Mouse (Mus musculus): Measurements from ENCODE around the gene Chrna4.

Gene Chrna4

GRCm38 (mm10) chr2:181043437-181043836, at the start of gene Chrna4:
Chrna4 (minus strand) TSS chr2:181043546.
- no peak for DNase-seq (ENCODE audit: low read depth)

- DNase-seq (ENCODE audit: low read depth), result no peak
Observed at GRCm38 (mm10) chr2:181090123-181090522, 46.8 kb upstream of the Chrna4 start.

DNA sequence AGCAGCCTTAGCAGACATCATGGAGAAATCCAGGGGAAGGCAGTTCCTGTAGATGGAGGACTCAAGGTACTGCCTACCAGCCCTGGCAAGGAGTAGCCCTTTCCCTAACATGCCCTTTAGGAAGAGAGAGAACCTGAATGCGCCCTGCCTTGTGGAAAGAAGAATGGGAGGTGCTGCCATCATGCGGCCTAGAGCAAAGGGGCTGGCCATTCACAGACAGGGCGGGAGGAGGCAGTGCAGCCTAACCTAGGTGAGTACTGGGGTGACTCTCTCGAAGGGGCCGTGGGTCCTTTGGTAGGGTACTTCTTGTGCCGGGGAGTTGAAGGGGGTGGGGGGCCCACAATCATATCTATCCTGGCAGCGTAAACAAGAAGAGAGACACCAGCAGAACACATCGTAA, 41.7 kb upstream of the Chrna4 start:
- no peak for DNase-seq (ENCODE audit: low read depth)

DNA sequence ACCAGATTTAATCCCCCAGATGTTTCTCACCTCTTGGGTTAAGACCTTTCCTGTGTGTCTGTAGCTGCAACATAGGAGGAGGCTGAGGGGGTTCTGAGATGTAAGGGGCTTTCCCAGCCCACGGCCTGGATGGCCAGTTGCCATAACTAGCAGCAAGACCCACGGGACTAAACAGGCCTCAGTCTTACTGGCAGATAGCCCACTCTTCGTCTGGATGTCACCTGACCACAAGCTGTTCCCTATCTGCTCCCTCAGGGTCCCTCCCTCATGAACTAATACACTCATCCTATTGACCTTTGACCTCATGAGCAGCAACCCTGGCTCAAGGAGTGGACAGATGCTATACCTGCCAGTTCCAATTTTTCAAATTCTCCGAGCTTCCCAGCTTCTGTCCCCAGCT, 40.6 kb upstream of the Chrna4 start:
- DNase-seq (ENCODE audit: low read depth), result no peak

DNA sequence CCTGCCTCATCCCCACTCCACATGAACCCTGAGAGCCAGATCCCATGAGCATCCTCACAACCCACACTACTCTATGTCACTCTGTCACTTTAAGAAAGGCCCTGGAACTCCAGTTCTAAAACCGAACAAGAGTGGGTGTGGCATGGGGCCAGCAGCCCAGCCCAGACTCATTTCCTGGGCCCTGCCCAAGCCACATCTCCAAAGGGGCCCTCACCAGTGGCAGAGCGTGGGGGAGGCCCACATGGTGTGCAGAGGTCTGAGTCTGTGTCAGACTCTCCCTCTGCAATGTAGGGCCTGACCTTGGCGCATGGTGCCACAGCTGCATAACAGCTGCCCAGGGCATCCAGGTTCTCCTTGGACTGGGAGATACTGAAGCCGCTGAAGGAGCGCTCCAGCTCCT, 37.5 kb upstream of the Chrna4 start:
- peak; percentile 30 for DNase-seq (ENCODE audit: low read depth)

DNA sequence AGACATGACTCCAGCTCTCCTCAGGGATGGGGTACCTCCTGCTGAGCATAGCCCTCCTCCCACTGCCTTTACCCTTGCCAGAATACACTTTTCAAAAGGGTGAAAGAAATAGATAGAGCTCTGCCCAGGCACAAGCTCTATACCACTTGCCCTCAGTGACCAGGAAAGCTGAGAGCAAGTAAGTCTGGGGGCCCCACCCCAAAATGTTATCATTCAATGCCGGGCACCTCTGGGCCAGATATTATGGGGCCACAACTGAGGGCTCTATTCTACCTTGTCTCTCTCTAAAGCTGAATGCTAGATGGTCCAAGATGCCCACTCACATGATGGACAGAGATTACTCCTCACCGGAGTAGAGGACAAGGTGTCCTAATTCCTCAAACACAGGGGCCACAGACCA, 36.2 kb upstream of the Chrna4 start:
- peak; percentile 34 for DNase-seq (ENCODE audit: low read depth)

DNA sequence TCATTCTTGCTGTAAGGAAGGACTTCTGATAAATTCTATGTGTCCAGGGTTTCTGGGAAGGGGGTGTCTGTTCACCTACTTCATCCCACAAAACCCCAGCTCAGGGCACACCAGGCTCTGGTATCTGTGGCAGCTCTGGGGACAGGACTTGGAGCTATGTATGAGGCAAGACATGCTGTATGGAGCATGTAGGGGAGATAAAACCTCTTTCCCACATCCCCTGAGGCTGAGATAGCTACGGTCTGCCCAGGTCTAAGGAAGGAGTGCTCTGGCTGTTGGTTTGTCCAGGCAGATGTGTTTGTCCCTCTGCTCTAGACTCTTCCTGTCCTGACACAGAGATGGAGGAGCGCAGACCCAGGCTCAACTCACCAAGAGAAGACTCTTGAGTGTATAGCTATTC, 35.6 kb upstream of the Chrna4 start:
- no peak for DNase-seq (ENCODE audit: low read depth)

DNA sequence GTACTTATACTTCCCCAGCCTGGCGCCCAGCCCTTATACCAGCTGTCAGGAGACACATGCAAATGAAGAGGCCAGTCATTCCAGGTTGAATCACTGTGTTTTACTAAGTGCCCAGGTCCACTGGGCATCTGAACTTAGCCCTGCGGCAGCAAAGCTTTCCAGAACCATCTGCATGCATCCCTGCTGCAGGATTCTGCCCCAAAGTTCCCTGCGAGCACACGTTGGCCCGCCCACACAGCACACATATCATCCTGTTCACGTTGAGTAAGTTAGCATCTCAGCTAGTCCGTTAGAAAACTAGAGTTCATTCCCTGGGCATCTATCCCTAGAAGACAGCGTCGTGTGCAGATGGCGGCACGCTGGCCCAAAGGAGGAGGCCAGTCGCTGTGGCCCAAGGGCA, 32.2 kb upstream of the Chrna4 start:
- DNase-seq (ENCODE audit: low read depth), result no peak

DNA sequence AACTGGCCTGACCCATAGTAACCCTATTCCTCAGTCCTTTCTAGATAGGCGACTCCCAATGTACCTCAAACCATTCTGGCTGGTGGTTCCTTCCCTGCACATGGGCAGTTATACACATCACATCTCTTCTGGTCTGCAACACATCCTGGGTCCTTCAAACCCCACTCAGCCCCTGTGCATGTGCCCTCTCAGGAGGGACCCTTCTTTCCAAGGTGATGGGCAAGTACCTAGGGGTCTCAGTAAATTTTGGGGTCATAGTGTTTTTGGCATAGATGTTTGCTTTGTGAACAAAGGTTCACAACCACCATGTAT, 29.0 kb upstream of the Chrna4 start:
- DNase-seq (ENCODE audit: low read depth), result no peak

GRCm38 (mm10) chr2:181071706-181072402, 28.5 kb upstream of the Chrna4 start:
- DNase-seq (ENCODE audit: low read depth), result peak; percentile 71

GRCm38 (mm10) chr2:181070136-181070535, 26.8 kb upstream of the Chrna4 start:
- DNase-seq (ENCODE audit: low read depth), result no peak

DNA sequence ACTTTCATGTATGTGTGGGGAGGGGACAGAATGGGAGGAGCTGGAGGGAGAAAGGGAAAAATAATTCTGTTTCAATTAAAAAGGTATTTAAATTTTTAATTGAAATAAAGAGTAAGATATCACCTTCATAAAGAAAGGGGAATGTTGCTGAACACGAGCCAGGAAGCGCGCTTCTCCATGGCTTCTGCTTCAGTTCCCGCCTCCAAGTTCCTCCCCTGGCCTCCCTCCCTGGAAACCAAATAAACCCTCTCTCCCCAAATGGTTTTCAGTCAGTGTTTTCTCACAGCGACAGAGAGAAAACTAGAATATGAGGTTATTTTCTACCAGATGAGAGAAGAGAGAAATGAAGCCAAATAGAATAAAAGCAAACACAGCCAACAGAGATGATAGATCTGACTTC, 25.2 kb upstream of the Chrna4 start:
- no peak for DNase-seq (ENCODE audit: low read depth)

DNA sequence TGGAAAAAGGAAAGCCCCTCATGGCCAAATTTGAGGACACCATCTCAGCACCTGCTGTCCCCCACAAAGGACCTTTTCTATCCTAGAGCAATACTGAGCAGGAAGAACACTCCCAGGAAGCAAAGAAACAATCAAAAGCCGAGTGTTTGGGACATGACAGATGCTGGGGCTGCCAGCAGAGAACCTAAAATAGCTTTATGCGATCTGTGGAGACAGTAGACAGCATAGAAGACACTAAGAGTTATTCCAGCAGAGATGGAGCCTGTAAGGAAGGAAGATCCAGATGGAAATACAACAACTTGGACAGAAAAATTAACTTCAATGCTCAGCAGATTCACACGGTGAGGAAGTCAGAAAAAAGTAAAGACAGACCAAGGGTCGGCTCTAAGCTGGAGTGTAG, 22.5 kb upstream of the Chrna4 start:
- DNase-seq (ENCODE audit: low read depth), result no peak

- DNase-seq (ENCODE audit: low read depth), result peak; percentile 49
Observed at GRCm38 (mm10) chr2:181060127-181060526, 16.8 kb upstream of the Chrna4 start.

DNA sequence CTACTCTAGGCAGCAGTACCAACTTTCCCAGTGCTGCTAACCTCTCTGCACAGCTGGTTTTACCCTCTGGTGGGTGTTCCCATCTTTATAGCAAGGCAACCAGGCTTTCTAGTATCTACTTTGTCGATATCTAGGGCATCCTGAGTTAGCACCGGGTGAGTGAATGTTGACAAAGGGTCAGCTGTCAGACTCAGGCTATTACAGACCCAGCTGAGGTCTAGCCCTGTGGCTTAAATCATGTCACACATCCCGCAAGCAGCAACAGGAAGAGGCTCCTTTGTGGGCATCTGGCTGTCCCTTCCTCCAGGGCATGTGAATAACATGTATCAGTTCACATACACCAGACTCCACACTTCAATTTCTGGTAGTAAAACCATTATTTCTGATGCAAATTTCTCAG, 14.8 kb upstream of the Chrna4 start:
- DNase-seq (ENCODE audit: low read depth), result no peak

- DNase-seq (ENCODE audit: low read depth), result no peak
Observed at GRCm38 (mm10) chr2:181057341-181057740, 14.0 kb upstream of the Chrna4 start.

DNA sequence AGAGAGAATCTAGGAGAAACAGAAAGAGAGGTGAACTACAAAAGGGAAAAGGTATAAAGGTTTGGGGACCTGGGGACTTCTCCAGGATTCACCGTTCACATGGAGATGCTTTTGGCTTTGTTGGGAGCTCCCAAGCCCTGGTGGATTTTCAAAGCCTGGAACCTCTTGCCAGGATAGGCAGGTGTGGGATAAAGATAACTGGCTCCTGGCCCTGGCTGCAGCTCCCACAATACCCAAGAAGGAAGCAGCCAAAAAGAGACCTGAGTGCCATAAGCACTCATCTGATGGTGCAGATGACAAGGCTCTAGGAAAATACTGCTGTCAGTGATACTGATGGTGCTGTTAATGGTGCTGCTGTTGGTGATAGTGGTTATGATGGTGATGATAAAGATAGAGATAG, 8.8 kb upstream of the Chrna4 start:
- DNase-seq (ENCODE audit: low read depth), result no peak

- DNase-seq (ENCODE audit: low read depth), result no peak
Observed at GRCm38 (mm10) chr2:181048986-181049385, 5.6 kb upstream of the Chrna4 start.

DNA sequence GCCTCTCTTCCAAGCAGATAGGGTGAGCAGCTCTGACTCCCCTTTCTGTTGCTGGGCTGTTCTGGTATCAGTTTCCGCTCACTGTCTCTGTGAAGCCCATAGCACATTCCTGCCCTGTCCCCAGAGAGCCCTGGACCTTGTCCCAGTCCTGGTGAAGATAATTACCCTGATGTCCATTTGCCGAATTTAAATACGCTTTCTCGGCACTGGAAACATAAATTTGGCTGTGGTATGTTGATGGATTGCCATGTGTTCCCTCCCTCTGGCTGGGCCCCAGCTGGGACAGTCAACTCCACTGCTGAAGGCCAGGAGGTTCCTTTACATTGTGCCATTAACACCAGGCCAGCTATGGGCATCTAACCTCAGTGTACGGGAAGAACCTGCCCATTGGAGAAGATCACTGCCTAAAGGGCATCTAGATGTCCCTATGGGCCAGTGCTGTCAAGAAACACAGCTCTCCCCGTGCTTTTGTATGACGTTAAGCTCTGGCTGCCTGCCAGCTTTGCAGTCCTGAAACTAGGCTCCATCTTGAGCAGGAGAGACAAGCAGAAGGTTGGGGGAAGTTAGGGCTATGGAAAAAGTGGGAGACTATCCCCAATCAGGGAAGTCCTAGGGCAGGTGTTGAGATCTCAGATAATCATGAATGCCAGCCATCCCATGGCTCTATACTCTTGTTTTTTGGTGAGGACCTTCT, 5.1 kb upstream of the Chrna4 start:
- no peak for DNase-seq (ENCODE audit: low read depth)

- DNase-seq (ENCODE audit: low read depth), result no peak
Observed at GRCm38 (mm10) chr2:181044001-181044400, 655 bp upstream of the Chrna4 start.

DNA sequence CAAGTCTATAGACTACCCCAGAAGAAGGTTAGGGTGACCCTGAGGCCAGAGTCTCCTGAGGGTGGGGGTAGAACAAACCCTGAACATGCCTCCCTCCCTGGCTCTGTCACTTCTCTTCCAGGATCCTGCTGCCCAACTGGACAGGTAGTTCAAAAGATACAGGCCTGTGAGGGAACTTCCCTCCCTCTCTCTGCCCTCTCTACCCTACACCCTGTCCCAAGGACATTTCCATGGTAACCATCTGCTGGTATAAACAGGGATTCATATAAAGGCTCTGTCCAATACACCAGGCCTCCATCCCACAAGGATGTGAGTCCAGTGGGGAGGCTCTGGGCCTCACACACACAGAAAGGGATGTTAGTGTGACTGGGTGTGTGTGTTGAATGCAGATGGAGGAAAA, 970 bp downstream of the Chrna4 start:
- DNase-seq (ENCODE audit: low read depth), result no peak

DNA sequence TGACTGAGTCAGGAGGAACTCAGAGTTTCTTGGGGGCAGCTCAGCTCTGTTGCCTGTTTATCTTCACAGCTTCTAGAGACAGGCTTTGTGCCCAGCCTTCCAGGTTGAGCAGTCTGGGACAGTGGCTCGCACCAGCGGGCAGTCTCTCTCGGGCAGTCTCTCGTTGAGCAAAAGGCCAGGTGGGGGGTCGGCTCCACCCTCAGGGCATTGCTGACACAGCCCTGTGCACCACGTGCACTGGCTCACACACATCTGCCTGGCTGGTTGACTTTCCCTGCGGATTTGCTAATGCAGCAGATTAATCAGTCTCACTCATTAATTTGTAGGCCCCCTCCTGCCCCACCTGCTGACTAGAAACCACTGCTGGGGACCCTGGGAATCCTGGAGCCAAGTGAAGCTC, 1.4 kb downstream of the Chrna4 start:
- DNase-seq (ENCODE audit: low read depth), result no peak

DNA sequence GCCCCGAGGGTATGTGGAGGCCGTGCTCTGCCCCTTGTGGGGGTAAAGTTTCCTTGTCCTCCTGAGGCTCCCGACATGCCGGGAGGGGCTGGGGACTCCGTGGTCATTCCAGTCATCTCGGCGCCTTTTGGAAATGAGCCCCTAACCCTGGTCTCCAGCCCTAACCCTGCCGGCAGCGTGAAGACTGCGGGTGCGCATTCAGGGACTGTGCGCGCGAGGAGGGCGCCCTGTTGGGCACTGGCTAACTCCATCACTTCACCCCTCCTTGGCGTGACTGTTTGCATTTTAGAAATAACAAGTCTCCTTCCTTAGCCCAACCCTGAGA, 4.0 kb downstream of the Chrna4 start:
- no peak for DNase-seq (ENCODE audit: low read depth)

- no peak for DNase-seq (ENCODE audit: low read depth)
Observed at GRCm38 (mm10) chr2:181038644-181039355, 4.5 kb downstream of the Chrna4 start.

Data from c-Kit-positive CD71-positive TER-119-negative erythroid progenitor cells, embryonic 14.5 days (primary cell).